Mouse (Mus musculus): ENCODE data around the gene Olfr1305. TPM values are rescaled to one million over a fixed set of nuclear protein-coding genes. Genes with fewer than 3 reads are reported as not detected.

Olfr1305 gene
- polyA plus RNA-seq (2012; ENCODE audit: insufficient read depth, insufficient read length, missing spikeins) = not detected in 2 replicates

DNA sequence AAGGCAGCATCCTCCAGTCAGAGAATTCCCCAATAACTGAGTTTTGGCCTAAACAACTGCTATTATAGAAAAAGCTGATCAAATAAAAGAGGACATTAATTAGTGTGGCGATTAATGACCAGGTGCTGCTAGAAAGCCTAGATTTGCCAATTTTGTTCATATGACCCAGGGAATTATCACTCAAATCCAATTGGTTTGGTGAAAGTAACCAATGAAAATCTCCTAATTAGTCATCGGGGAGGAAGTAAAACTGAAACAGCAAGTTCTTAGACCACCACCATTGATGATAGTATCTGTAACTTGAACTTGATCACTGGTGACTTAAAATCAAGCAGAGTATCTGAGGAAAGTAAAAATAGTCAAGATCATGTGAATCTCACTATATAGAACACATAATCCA is at the start of gene Olfr1305:
Gene Olfr1305 (minus strand): TSS at position 101 of the 400 bp plus-strand sequence.
- H3K4me1 ChIP-seq (ENCODE audit: control insufficient read depth, insufficient read depth, insufficient read length, low read length) = no peaks in the 10 kb centered on the region
- H3K27ac ChIP-seq (replicated peaks; ENCODE audit: low read depth, low read length) = no peak within 1 kb of the TSS

DNA sequence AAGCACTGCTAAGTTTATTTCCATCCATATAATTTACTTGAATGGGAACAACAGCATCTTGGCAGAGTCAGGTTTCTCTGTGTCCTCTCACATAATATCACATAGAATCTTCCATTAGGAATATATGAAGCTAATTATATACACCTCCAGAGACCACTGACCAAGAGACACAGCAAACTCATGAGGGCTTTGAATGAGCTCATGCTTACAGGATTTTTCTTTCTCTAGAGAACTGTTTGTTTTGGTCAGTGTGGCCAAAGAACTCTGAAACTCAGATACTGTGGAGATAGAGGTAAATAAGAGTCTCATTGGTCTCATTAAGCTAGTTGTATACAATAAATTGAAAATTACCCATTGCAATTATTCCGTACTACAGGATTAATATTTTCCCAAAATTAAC is 39.2 kb upstream of the Olfr1305 start, which contains the start of gene Olfr1306:
Gene Olfr1306 (minus strand): TSS at position 101 of the 400 bp plus-strand sequence.
- no peak within 1 kb of the TSS for H3K27ac ChIP-seq (replicated peaks; ENCODE audit: low read depth, low read length)
- H3K4me1 ChIP-seq (ENCODE audit: control insufficient read depth, insufficient read depth, insufficient read length, low read length) = no peaks in the 10 kb centered on the region
- no peak within 1 kb of the TSS for H3K4me3 ChIP-seq (ENCODE audit: insufficient read depth, low read depth, low read length)

More for the DNA sequence above, at the start of gene Olfr1305:
- H3K4me3 ChIP-seq (ENCODE audit: insufficient read depth, low read depth, low read length) = no peak within 1 kb of the TSS

DNA sequence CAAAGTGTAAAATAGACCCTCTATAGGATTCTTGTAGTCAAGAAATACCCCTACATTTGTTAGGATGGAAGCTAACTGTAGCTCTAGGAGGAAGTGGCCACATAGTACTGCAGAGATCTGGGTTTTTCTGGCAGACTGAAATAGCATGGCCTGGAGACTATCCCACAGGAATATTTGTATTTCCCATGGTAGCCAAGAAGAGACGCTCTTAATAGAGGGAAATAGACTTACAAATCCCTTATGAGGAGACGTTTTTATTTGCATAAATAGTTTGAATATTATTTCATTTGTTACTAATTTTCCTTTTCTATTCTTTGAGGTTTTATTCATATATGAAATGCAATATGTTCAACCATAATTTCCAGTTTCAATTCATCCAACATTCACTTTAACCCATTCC is 56.7 kb downstream of the Olfr1305 start, which contains the start of gene Olfr1303:
Gene Olfr1303 (minus strand): TSS at position 101 of the 400 bp plus-strand sequence.
- Histone ChIP-seq H3K27ac (replicated peaks; ENCODE audit: low read depth, low read length) (no peak within 1 kb of the TSS), H3K4me1 (ENCODE audit: control insufficient read depth, insufficient read depth, insufficient read length, low read length) (no peaks in the 10 kb centered on the region), H3K4me3 (ENCODE audit: insufficient read depth, low read depth, low read length) (no peak within 1 kb of the TSS)

Other genes starting within 250 kb of the Olfr1305 start
- not detected in 2 replicates for gene Olfr1298, start 227.9 kb downstream of the Olfr1305 start, polyA plus RNA-seq (2012; ENCODE audit: insufficient read depth, insufficient read length, missing spikeins)
- gene Olfr1299, start 215.7 kb downstream of the Olfr1305 start, polyA plus RNA-seq (2012; ENCODE audit: insufficient read depth, insufficient read length, missing spikeins) = not detected in 2 replicates
- not detected in 2 replicates for gene Olfr1301, start 126.1 kb downstream of the Olfr1305 start, polyA plus RNA-seq (2012; ENCODE audit: insufficient read depth, insufficient read length, missing spikeins)
- gene Olfr1302, start 99.7 kb downstream of the Olfr1305 start, polyA plus RNA-seq (2012; ENCODE audit: insufficient read depth, insufficient read length, missing spikeins) = not detected in 2 replicates
- gene Olfr1303, start 56.8 kb downstream of the Olfr1305 start, polyA plus RNA-seq (2012; ENCODE audit: insufficient read depth, insufficient read length, missing spikeins) = not detected in 2 replicates
- gene Olfr1306, start 39.1 kb upstream of the Olfr1305 start, polyA plus RNA-seq (2012; ENCODE audit: insufficient read depth, insufficient read length, missing spikeins) = not detected in 2 replicates
- not detected in 2 replicates for gene Olfr1307, start 72.3 kb upstream of the Olfr1305 start, polyA plus RNA-seq (2012; ENCODE audit: insufficient read depth, insufficient read length, missing spikeins)
- gene Olfr1308, start 87.8 kb upstream of the Olfr1305 start, polyA plus RNA-seq (2012; ENCODE audit: insufficient read depth, insufficient read length, missing spikeins) = not detected in 2 replicates
- not detected in 2 replicates for gene Olfr1309, start 113.1 kb upstream of the Olfr1305 start, polyA plus RNA-seq (2012; ENCODE audit: insufficient read depth, insufficient read length, missing spikeins)
- not detected in 2 replicates for gene Olfr1310, start 135.6 kb upstream of the Olfr1305 start, polyA plus RNA-seq (2012; ENCODE audit: insufficient read depth, insufficient read length, missing spikeins)
- gene Olfr1311, start 147.3 kb upstream of the Olfr1305 start, polyA plus RNA-seq (2012; ENCODE audit: insufficient read depth, insufficient read length, missing spikeins) = not detected in 2 replicates
- gene Olfr1312, start 173.1 kb upstream of the Olfr1305 start, polyA plus RNA-seq (2012; ENCODE audit: insufficient read depth, insufficient read length, missing spikeins) = not detected in 2 replicates
- not detected in 2 replicates for gene Olfr1313, start 200.7 kb upstream of the Olfr1305 start, polyA plus RNA-seq (2012; ENCODE audit: insufficient read depth, insufficient read length, missing spikeins)
- gene Olfr1314, start 219.6 kb upstream of the Olfr1305 start, polyA plus RNA-seq (2012; ENCODE audit: insufficient read depth, insufficient read length, missing spikeins) = not detected in 2 replicates
- not detected in 2 replicates for gene Olfr1315-ps1, start 238.3 kb upstream of the Olfr1305 start, polyA plus RNA-seq (2012; ENCODE audit: insufficient read depth, insufficient read length, missing spikeins)

Data from brown adipose tissue, adult 24 weeks (tissue).